Comparison of ENCODE assay signal across 9 mouse cellular contexts in genomic region chr13:23763242-23763585, GRCm38 (mm10). TPM values are rescaled to one million over a fixed set of nuclear protein-coding genes. Genes with fewer than 3 reads are reported as not detected.
DNase-seq lines count a peak whose midpoint lies in the region; ATAC-seq and TF ChIP-seq lines count a peak whose summit lies in the region.
"Had no signal": no experiment of that assay in that cellular context is flagged by ENCODE, and none has a peak within 500 bp of the region (broad histone marks: within the 10 kb centered on the region; RNA-seq: fewer than 3 reads in every experiment).

No protein-coding gene starts in this region.

- TF ChIP-seq CTCF in kidney, adult 2 months (conservative IDR thresholded peaks at IDR 0.05; ENCODE audit: insufficient read depth, insufficient read length, low read depth, low read length), result no peak
- TF ChIP-seq CTCF in bone marrow macrophage, adult 2 months (IDR thresholded peaks at IDR 0.05; ENCODE audit: low read depth, low read length), result no peak

- no peaks in the 10 kb centered on the region for H3K9me3 ChIP-seq in hindbrain, embryonic 14.5 days (ENCODE audit: control insufficient read depth, low read length)
- no peaks in the 10 kb centered on the region for H3K9me3 ChIP-seq in midbrain, embryonic 14.5 days (ENCODE audit: control insufficient read depth, low read length)

- peak overlapping the region; percentile 90 for H3K4me2 ChIP-seq in hindbrain, embryonic 14.5 days (replicated peaks)
- peak overlapping the region; percentile 77 for H3K4me2 ChIP-seq in midbrain, embryonic 14.5 days (ENCODE audit: low read length)

- no peak for ATAC-seq in hindbrain, embryonic 14.5 days (ENCODE audit: low FRiP score)
- no peak for ATAC-seq in midbrain, embryonic 14.5 days (ENCODE audit: low FRiP score, low TSS enrichment)

- H3K4me3 ChIP-seq in kidney, adult 2 months (ENCODE audit: insufficient read depth, low read depth, low read length), result peak overlapping the region; percentile 52
- peak overlapping the region; percentile 59 for H3K4me3 ChIP-seq in bone marrow macrophage, adult 2 months (ENCODE audit: insufficient read depth, low read length)
- H3K4me3 ChIP-seq in hindbrain, embryonic 14.5 days (replicated peaks; ENCODE audit: low read length), result peak overlapping the region; percentile 49
- H3K4me3 ChIP-seq in midbrain, embryonic 14.5 days (replicated peaks; ENCODE audit: low read depth, low read length), result peak overlapping the region; percentile 46

- H3K36me3 ChIP-seq in kidney, adult 2 months (ENCODE audit: control insufficient read depth, insufficient read depth, low read length), result no peaks in the 10 kb centered on the region
- H3K36me3 ChIP-seq in hindbrain, embryonic 14.5 days (replicated peaks; ENCODE audit: control insufficient read depth, insufficient read depth), result no peaks in the 10 kb centered on the region
- H3K36me3 ChIP-seq in midbrain, embryonic 14.5 days (ENCODE audit: control insufficient read depth, insufficient read depth, low read length), result no peaks in the 10 kb centered on the region

- DNase-seq in kidney, adult 2 months, result no peak
- no peak for DNase-seq in kidney, postnatal 14 days
- DNase-seq in hindbrain, embryonic 14.5 days (ENCODE audit: low spot score), result no peak
- DNase-seq in midbrain, embryonic 14.5 days, result no peak
- DNase-seq in MN1 (ENCODE audit: low spot score), result no peak
- no peak for DNase-seq in retina, embryonic 14.5 days (ENCODE audit: low spot score)
- no peak for DNase-seq in right cerebral cortex, postnatal 4 days

- no peaks in the 10 kb centered on the region for H3K27me3 ChIP-seq in kidney, adult 2 months (replicated peaks; ENCODE audit: control insufficient read depth, insufficient read depth, low read length)
- no peaks in the 10 kb centered on the region for H3K27me3 ChIP-seq in hindbrain, embryonic 14.5 days (ENCODE audit: control insufficient read depth, insufficient read depth, low read length)
- no peaks in the 10 kb centered on the region for H3K27me3 ChIP-seq in midbrain, embryonic 14.5 days (ENCODE audit: control insufficient read depth, insufficient read depth, low read length)
- H3K27me3 ChIP-seq: Patski had no signal

- peak overlapping the region; percentile 46; the same call in 1 of the 2 replicates for H3K27ac ChIP-seq in kidney, adult 2 months (ENCODE audit: insufficient read depth, low read depth, low read length)
- H3K27ac ChIP-seq in bone marrow macrophage, adult 2 months (ENCODE audit: insufficient read depth, low read depth, low read length), result peak overlapping the region; percentile 72
- peak overlapping the region; percentile 87 for H3K27ac ChIP-seq in hindbrain, embryonic 14.5 days
- peak overlapping the region; percentile 79; the same call in 1 of the 2 replicates for H3K27ac ChIP-seq in midbrain, embryonic 14.5 days (replicated peaks; ENCODE audit: low read depth, low read length)

- under 1% methylated on average over 10 of the region's 10 CpGs for WGBS in kidney, adult 2 months
- WGBS in hindbrain, embryonic 14.5 days, result under 1% methylated on average over 10 of the region's 10 CpGs
- 1% methylated on average over 10 of the region's 10 CpGs for WGBS in midbrain, embryonic 14.5 days

- H3K9ac ChIP-seq in hindbrain, embryonic 14.5 days, result 0 out of 2 replicates have a peak overlapping the region, but pooled peaks have one; percentile 37
- H3K9ac ChIP-seq in midbrain, embryonic 14.5 days (replicated peaks; ENCODE audit: low read length), result no peak overlapping the region

- no peak for TF ChIP-seq POLR2A in kidney, adult 2 months (IDR thresholded peaks at IDR 0.05; ENCODE audit: low read depth, low read length)
- TF ChIP-seq POLR2A in bone marrow macrophage, adult 2 months (IDR thresholded peaks at IDR 0.05; ENCODE audit: borderline replicate concordance, low read depth, low read length), result no peak

- peaks cover 8% of the 10 kb centered on the region; the same call in 1 of the 2 replicates for H3K4me1 ChIP-seq in kidney, adult 2 months (ENCODE audit: control insufficient read depth, insufficient read depth, low read length)
- peaks cover 22% of the 10 kb centered on the region for H3K4me1 ChIP-seq in bone marrow macrophage, adult 2 months (ENCODE audit: control insufficient read depth, insufficient read depth, low read length)
- H3K4me1 ChIP-seq in hindbrain, embryonic 14.5 days (replicated peaks; ENCODE audit: control insufficient read depth, insufficient read depth, low read length), result peaks cover 26% of the 10 kb centered on the region
- peaks cover 26% of the 10 kb centered on the region for H3K4me1 ChIP-seq in midbrain, embryonic 14.5 days (ENCODE audit: control insufficient read depth, insufficient read depth, low read length)

RNA-seq across cellular contexts. Expression of gene Hist1h1a, which starts 0.3 kb away (rescaled TPM):
- 0.22 TPM in 1 of 2 replicates, not detected in the other for polyA plus RNA-seq in kidney, adult 2 months (2012; rRNA removed)
- polyA plus RNA-seq in bone marrow macrophage, adult 2 months (2012; ENCODE audit: insufficient read depth, insufficient read length, missing spikeins), result not detected in 2 replicates
- polyA plus RNA-seq in hindbrain, embryonic 14.5 days (2014; fragmentation: Nextera tagmentation; extraction: Ambion mirVana), result 0.50 and 1.1 TPM in 2 replicates
- 0.93 TPM in 1 of 2 replicates, not detected in the other for polyA plus RNA-seq in midbrain, embryonic 14.5 days (2014; fragmentation: Nextera tagmentation; extraction: Ambion mirVana)

RNA-seq across cellular contexts. Expression of gene Hist1h3a, which starts 1.0 kb away (rescaled TPM):
- 0.74 and 1.5 TPM in 2 replicates for polyA plus RNA-seq in kidney, adult 2 months (2012; rRNA removed)
- polyA plus RNA-seq in bone marrow macrophage, adult 2 months (2012; ENCODE audit: insufficient read depth, insufficient read length, missing spikeins), result not detected in 2 replicates
- polyA plus RNA-seq in hindbrain, embryonic 14.5 days (2014; fragmentation: Nextera tagmentation; extraction: Ambion mirVana), result 0.94 and 2.1 TPM in 2 replicates
- polyA plus RNA-seq in midbrain, embryonic 14.5 days (2014; fragmentation: Nextera tagmentation; extraction: Ambion mirVana), result 2.2 TPM in 2 replicates

RNA-seq across cellular contexts. Expression of gene Hist1h4a, which starts 2.2 kb away (rescaled TPM):
- polyA plus RNA-seq in kidney, adult 2 months (2012; rRNA removed), result 0.91 and 2.3 TPM in 2 replicates
- polyA plus RNA-seq in bone marrow macrophage, adult 2 months (2012; ENCODE audit: insufficient read depth, insufficient read length, missing spikeins), result not detected in 2 replicates
- 0.55 TPM in 1 of 2 replicates, not detected in the other for polyA plus RNA-seq in hindbrain, embryonic 14.5 days (2014; fragmentation: Nextera tagmentation; extraction: Ambion mirVana)
- 0.47 and 1.1 TPM in 2 replicates for polyA plus RNA-seq in midbrain, embryonic 14.5 days (2014; fragmentation: Nextera tagmentation; extraction: Ambion mirVana)

RNA-seq across cellular contexts. Expression of gene Hist1h4b, which starts 6.4 kb away (rescaled TPM):
- polyA plus RNA-seq in kidney, adult 2 months (2012; rRNA removed), result 3.1 and 5.3 TPM in 2 replicates
- polyA plus RNA-seq in bone marrow macrophage, adult 2 months (2012; ENCODE audit: insufficient read depth, insufficient read length, missing spikeins), result 4.5 and 5.1 TPM in 2 replicates
- 2.1 TPM in 1 of 2 replicates, not detected in the other for polyA plus RNA-seq in hindbrain, embryonic 14.5 days (2014; fragmentation: Nextera tagmentation; extraction: Ambion mirVana)
- 2.8 and 5.0 TPM in 2 replicates for polyA plus RNA-seq in midbrain, embryonic 14.5 days (2014; fragmentation: Nextera tagmentation; extraction: Ambion mirVana)

RNA-seq across cellular contexts. Expression of gene Trim38, which starts 6.5 kb away (rescaled TPM):
- 0.05 TPM in 1 of 2 replicates, not detected in the other for polyA plus RNA-seq in kidney, adult 2 months (2012; rRNA removed)
- not detected in 2 replicates for polyA plus RNA-seq in bone marrow macrophage, adult 2 months (2012; ENCODE audit: insufficient read depth, insufficient read length, missing spikeins)
- not detected in 2 replicates for polyA plus RNA-seq in hindbrain, embryonic 14.5 days (2014; fragmentation: Nextera tagmentation; extraction: Ambion mirVana)
- not detected in 2 replicates for polyA plus RNA-seq in midbrain, embryonic 14.5 days (2014; fragmentation: Nextera tagmentation; extraction: Ambion mirVana)
- polyA plus RNA-seq: Patski had no signal
